Mouse (Mus musculus) megakaryocyte, embryonic 14.5 days (primary cell): Measurements from ENCODE around the gene Slc38a1. TPM values are rescaled to one million over a fixed set of nuclear protein-coding genes. Genes with fewer than 3 reads are reported as not detected.

Experiments
- H3K27me3 ChIP-seq: replicated peaks from 2 replicates; pipeline ENCODE3; 2012; ENCODE audit warnings: inconsistent platforms
- H3K36me3 ChIP-seq: replicated peaks from 2 replicates; pipeline ENCODE3; 2012; ENCODE audit warnings: low read length, inconsistent platforms, mixed read lengths
- H3K4me1 ChIP-seq: 2 replicates; pipeline ENCODE4 v1.6.1; 2012; ENCODE audit warnings: inconsistent platforms
- H3K4me3 ChIP-seq: replicated peaks from 2 replicates; pipeline ENCODE3; 2012; ENCODE audit warnings: moderate library complexity, mild to moderate bottlenecking, inconsistent platforms
- H3K9me3 ChIP-seq: 2 replicates; pipeline ENCODE4 v1.6.1; 2012; ENCODE audit warnings: inconsistent platforms
- FLI1 ChIP-seq: IDR thresholded peaks from 2 replicates; pipeline ENCODE4 v1.6.1; 2012; ENCODE audit warnings: low read length, inconsistent platforms, mixed read lengths
- GATA1 ChIP-seq: IDR thresholded peaks from 3 replicates; pipeline ENCODE4 v1.6.1; 2012; ENCODE audit warnings: mixed read lengths, low read length, inconsistent platforms, borderline replicate concordance
- polyA plus RNA-seq: library from polyadenylated mRNA; stranded (reverse); fragments of >175 nt; gene quantifications from 2 replicates; pipeline ENCODE4 v1.2.3, GENCODE M21; 2012; ENCODE audit warnings: low replicate concordance; ENCODE audit not compliant: insufficient read depth

Gene Slc38a1
- polyA plus RNA-seq, 1 experiment: 22.9 TPM

- H3K4me3 ChIP-seq: no peak overlapping the region
- no peaks in the 10 kb centered on the region for H3K9me3 ChIP-seq
- H3K36me3 ChIP-seq: peaks cover 38% of the 10 kb centered on the region
- TF ChIP-seq FLI1 (no peak), GATA1 (no peak)
- peaks cover 27% of the 10 kb centered on the region for H3K4me1 ChIP-seq
- peaks cover 2% of the 10 kb centered on the region for H3K27me3 ChIP-seq
Measured at GRCm38 (mm10) chr15:96685273-96685672, 42.6 kb upstream of the Slc38a1 start.

GRCm38 (mm10) chr15:96684132-96684830, 41.6 kb upstream of the Slc38a1 start:
- Histone ChIP-seq H3K27me3 (peaks cover 10% of the 10 kb centered on the region), H3K4me3 (peak overlapping the region; percentile 87), H3K36me3 (peaks cover 28% of the 10 kb centered on the region), H3K9me3 (no peaks in the 10 kb centered on the region), H3K4me1 (peaks cover 21% of the 10 kb centered on the region)
- TF ChIP-seq FLI1: no peak

GRCm38 (mm10) chr15:96678871-96679773, 36.4 kb upstream of the Slc38a1 start:
- Histone ChIP-seq H3K4me1 (peaks cover 19% of the 10 kb centered on the region), H3K4me3 (no peak overlapping the region), H3K9me3 (no peaks in the 10 kb centered on the region), H3K36me3 (no peaks in the 10 kb centered on the region), H3K27me3 (peaks cover 30% of the 10 kb centered on the region)
- TF ChIP-seq GATA1 (no peak), FLI1 (no peak)

GRCm38 (mm10) chr15:96676518-96676917, 33.8 kb upstream of the Slc38a1 start:
- Histone ChIP-seq H3K9me3 (no peaks in the 10 kb centered on the region), H3K4me3 (peak overlapping the region; percentile 21), H3K36me3 (no peaks in the 10 kb centered on the region), H3K4me1 (peaks cover 12% of the 10 kb centered on the region), H3K27me3 (peaks cover 40% of the 10 kb centered on the region)
- TF ChIP-seq GATA1 (no peak), FLI1 (no peak)

GRCm38 (mm10) chr15:96675744-96676143, 33.0 kb upstream of the Slc38a1 start:
- peaks cover 40% of the 10 kb centered on the region for H3K27me3 ChIP-seq
- no peak overlapping the region for H3K4me3 ChIP-seq
- H3K9me3 ChIP-seq: no peaks in the 10 kb centered on the region
- TF ChIP-seq GATA1: no peak
- no peak for TF ChIP-seq FLI1
- H3K4me1 ChIP-seq: peaks cover 17% of the 10 kb centered on the region
- no peaks in the 10 kb centered on the region for H3K36me3 ChIP-seq

- TF ChIP-seq FLI1 (no peak), GATA1 (no peak)
- no peaks in the 10 kb centered on the region for H3K36me3 ChIP-seq
- H3K27me3 ChIP-seq: peaks cover 44% of the 10 kb centered on the region
- H3K9me3 ChIP-seq: no peaks in the 10 kb centered on the region
- H3K4me1 ChIP-seq: peaks cover 17% of the 10 kb centered on the region
- no peak overlapping the region for H3K4me3 ChIP-seq
Measured at GRCm38 (mm10) chr15:96675055-96675454, 32.3 kb upstream of the Slc38a1 start.

- Histone ChIP-seq H3K4me3 (no peak overlapping the region), H3K4me1 (peaks cover 17% of the 10 kb centered on the region), H3K9me3 (no peaks in the 10 kb centered on the region), H3K27me3 (peaks cover 36% of the 10 kb centered on the region), H3K36me3 (no peaks in the 10 kb centered on the region)
- TF ChIP-seq GATA1 (no peak), FLI1 (no peak)
Measured at GRCm38 (mm10) chr15:96674089-96674488, 31.4 kb upstream of the Slc38a1 start.

- no peaks in the 10 kb centered on the region for H3K9me3 ChIP-seq
- no peak for TF ChIP-seq GATA1
- no peak for TF ChIP-seq FLI1
- no peaks in the 10 kb centered on the region for H3K36me3 ChIP-seq
- no peak overlapping the region for H3K4me3 ChIP-seq
- H3K4me1 ChIP-seq: peaks cover 26% of the 10 kb centered on the region; the same call in 1 of the 2 replicates
- peaks cover 27% of the 10 kb centered on the region for H3K27me3 ChIP-seq
Measured at GRCm38 (mm10) chr15:96669721-96670120, 27.0 kb upstream of the Slc38a1 start.

GRCm38 (mm10) chr15:96666663-96667062, 23.9 kb upstream of the Slc38a1 start:
- Histone ChIP-seq H3K36me3 (no peaks in the 10 kb centered on the region), H3K27me3 (peaks cover 11% of the 10 kb centered on the region), H3K4me1 (peaks cover 32% of the 10 kb centered on the region), H3K4me3 (peak overlapping the region; percentile 89), H3K9me3 (no peaks in the 10 kb centered on the region)
- TF ChIP-seq GATA1 (no peak), FLI1 (no peak)

GRCm38 (mm10) chr15:96665889-96666288, 23.2 kb upstream of the Slc38a1 start:
- peaks cover 11% of the 10 kb centered on the region for H3K27me3 ChIP-seq
- H3K4me3 ChIP-seq: peak overlapping the region; percentile 89
- TF ChIP-seq FLI1: no peak
- no peak for TF ChIP-seq GATA1
- no peaks in the 10 kb centered on the region for H3K9me3 ChIP-seq
- H3K36me3 ChIP-seq: no peaks in the 10 kb centered on the region
- peaks cover 32% of the 10 kb centered on the region for H3K4me1 ChIP-seq
